Mouse (Mus musculus) ES-E14 (cell line): Measurements from ENCODE around the gene Stx1a. TPM values are rescaled to one million over a fixed set of nuclear protein-coding genes. Genes with fewer than 3 reads are reported as not detected.

Source experiments
- DNase-seq: peaks from one replicate; pipeline ENCODE4 v3.0.0-alpha.2; 2013; ENCODE audit warnings: low read depth, low spot score
- H3K27ac ChIP-seq: 2 replicates; pipeline ENCODE4 v1.5.1; 2012; ENCODE audit warnings: low read depth, mild to moderate bottlenecking, low read length, moderate library complexity, mixed read lengths; ENCODE audit not compliant: poor library complexity, insufficient read depth, severe bottlenecking
- H3K36me3 ChIP-seq: 2 replicates; pipeline ENCODE4 v1.6.1; 2012; ENCODE audit warnings: mild to moderate bottlenecking, low read length, moderate library complexity, mixed read lengths; ENCODE audit not compliant: control insufficient read depth, poor library complexity, insufficient read depth, severe bottlenecking
- H3K4me1 ChIP-seq, 2 experiments: fragments of 150-350 bp in 1 of 2; sonication (generic) in 1 of 2; 2 replicates each; pipeline ENCODE4 v1.6.1; 2012; ENCODE audit warnings: low read length in 2 of 2, mild to moderate bottlenecking in 1 of 2, mixed read lengths in 1 of 2; ENCODE audit not compliant: control insufficient read depth in 2 of 2, insufficient read depth in 2 of 2, poor library complexity in 1 of 2
- H3K4me3 ChIP-seq, 2 experiments: fragments of 150-350 bp in 1 of 2; sonication (generic) in 1 of 2; 2 replicates each; pipeline ENCODE4 v1.5.1; 2012; ENCODE audit warnings: low read length in 2 of 2, low read depth in 1 of 2, mild to moderate bottlenecking in 1 of 2, mixed read lengths in 1 of 2; ENCODE audit not compliant: insufficient read depth in 1 of 2, poor library complexity in 1 of 2, severe bottlenecking in 1 of 2
- H3K9ac ChIP-seq: 2 replicates; pipeline ENCODE4 v1.6.1; 2012; ENCODE audit warnings: low read depth, mild to moderate bottlenecking, low read length, mixed read lengths; ENCODE audit not compliant: poor library complexity, insufficient read depth, severe bottlenecking
- H3K9me3 ChIP-seq: fragments of 150-350 bp; sonication (generic); 2 replicates; pipeline ENCODE4 v1.6.1; 2012; ENCODE audit warnings: low read depth, mild to moderate bottlenecking, low read length; ENCODE audit not compliant: control insufficient read depth, insufficient read depth
- CHD2 ChIP-seq: IDR thresholded peaks from 2 replicates; pipeline ENCODE4 v1.6.1; 2014; ENCODE audit warnings: mild to moderate bottlenecking, low read depth, low read length, inconsistent platforms
- HCFC1 ChIP-seq: IDR thresholded peaks from 2 replicates; pipeline ENCODE4 v1.6.1; 2012; ENCODE audit warnings: low read length, inconsistent platforms, borderline replicate concordance; ENCODE audit not compliant: insufficient read depth
- MAFK ChIP-seq: IDR thresholded peaks from 2 replicates; pipeline ENCODE4 v1.6.1; 2014; ENCODE audit warnings: mild to moderate bottlenecking, low read depth, low read length, inconsistent platforms; ENCODE audit not compliant: insufficient read depth
- ZC3H11A ChIP-seq: IDR thresholded peaks from 2 replicates; pipeline ENCODE4 v1.6.1; 2012; ENCODE audit warnings: low read depth, mild to moderate bottlenecking, inconsistent platforms, low read length, borderline replicate concordance
- ZNF384 ChIP-seq: IDR thresholded peaks from 2 replicates; pipeline ENCODE4 v1.6.1; 2012; ENCODE audit warnings: low read depth, low read length, inconsistent platforms
- in situ Hi-C, 2 experiments: fragments of 600-800 bp; cut with MboI; formaldehyde crosslinking; loops; one replicate each; pipeline ENCODE4 v1.15.1; 2025; ENCODE audit warnings: low sequenced_read_pairs in 2 of 2, inconsistent platforms in 1 of 2; ENCODE audit not compliant: unreplicated experiment in 2 of 2
- total RNA-seq: library from RNA; depleted of rRNA; stranded (reverse); fragments of 300-350 nt; gene quantifications from 2 replicates; pipeline ENCODE4 v1.2.3, GENCODE M21; 2012

Gene Stx1a
- total RNA-seq, 1 experiment = 9.5 TPM

DNA sequence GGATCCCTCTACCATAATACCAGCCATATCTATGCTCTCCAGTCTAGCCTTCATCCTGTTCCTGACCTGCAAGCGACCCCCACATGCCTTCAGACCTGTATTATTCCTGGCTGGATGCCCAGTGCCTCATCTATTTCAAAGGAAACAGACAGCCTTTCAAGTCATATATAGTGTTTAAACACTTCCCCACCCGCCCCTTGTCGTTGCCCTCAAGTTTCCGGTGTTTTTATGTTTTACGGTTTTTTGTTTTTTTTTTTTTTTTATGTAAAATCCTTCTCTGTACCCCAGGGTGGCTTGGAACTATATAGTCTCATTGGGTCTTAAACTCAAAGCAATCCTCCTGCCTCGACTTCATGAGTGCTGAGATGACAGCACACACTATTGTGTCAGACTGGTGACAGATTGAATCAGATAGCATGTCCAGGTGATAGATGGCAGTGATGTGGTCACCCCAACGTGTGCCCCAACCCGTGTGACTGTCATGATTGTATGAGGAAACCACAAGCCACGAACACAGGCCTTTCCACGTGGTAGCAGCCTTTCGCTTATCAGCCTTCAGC lies 1.5 kb downstream of the Stx1a start:
- no peak overlapping the region for H3K27ac ChIP-seq
- H3K4me3 ChIP-seq = no peak overlapping the region
- no peaks in the 10 kb centered on the region for H3K36me3 ChIP-seq
- H3K9me3 ChIP-seq = no peaks in the 10 kb centered on the region
- no peak for DNase-seq
- no peak overlapping the region for H3K9ac ChIP-seq
- TF ChIP-seq ZNF384 (no peak), ZC3H11A (no peak), CHD2 (no peak), HCFC1 (no peak), MAFK (no peak)
- in situ Hi-C loops = no loop called here
- peaks cover 0 to 14% of the 10 kb centered on the region in 2 experiments; a peak in 3 of 4 replicates for H3K4me1 ChIP-seq

DNA sequence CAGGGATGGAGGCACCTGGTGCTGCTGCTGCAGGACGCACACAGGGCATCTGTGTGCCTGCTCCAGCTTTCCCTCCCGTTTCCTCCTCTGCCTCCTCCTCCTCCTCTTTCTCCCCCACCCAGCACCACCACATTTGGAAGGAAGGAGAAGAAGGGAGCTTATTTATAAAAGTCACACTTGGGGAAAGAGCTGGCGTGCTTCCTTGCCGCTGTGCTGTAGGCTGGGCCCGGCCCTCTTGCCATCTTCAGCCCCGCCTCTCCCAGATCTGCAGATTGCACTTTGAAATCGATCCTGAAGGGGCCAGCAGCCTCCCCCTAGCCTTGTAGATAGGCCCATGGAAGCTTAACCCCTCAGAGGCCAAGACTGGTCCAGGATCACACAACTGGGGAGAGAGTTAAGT lies 2.6 kb downstream of the Stx1a start:
- Histone ChIP-seq H3K4me3 (no peak overlapping the region), H3K36me3 (no peaks in the 10 kb centered on the region), H3K4me1 (peaks cover 0 to 14% of the 10 kb centered on the region in 2 experiments; a peak in 3 of 4 replicates), H3K9me3 (no peaks in the 10 kb centered on the region), H3K27ac (no peak overlapping the region), H3K9ac (no peak overlapping the region)
- DNase-seq = no peak
- in situ Hi-C loops = no loop called here
- TF ChIP-seq MAFK (no peak), HCFC1 (no peak), ZNF384 (no peak), ZC3H11A (no peak), CHD2 (no peak)

DNA sequence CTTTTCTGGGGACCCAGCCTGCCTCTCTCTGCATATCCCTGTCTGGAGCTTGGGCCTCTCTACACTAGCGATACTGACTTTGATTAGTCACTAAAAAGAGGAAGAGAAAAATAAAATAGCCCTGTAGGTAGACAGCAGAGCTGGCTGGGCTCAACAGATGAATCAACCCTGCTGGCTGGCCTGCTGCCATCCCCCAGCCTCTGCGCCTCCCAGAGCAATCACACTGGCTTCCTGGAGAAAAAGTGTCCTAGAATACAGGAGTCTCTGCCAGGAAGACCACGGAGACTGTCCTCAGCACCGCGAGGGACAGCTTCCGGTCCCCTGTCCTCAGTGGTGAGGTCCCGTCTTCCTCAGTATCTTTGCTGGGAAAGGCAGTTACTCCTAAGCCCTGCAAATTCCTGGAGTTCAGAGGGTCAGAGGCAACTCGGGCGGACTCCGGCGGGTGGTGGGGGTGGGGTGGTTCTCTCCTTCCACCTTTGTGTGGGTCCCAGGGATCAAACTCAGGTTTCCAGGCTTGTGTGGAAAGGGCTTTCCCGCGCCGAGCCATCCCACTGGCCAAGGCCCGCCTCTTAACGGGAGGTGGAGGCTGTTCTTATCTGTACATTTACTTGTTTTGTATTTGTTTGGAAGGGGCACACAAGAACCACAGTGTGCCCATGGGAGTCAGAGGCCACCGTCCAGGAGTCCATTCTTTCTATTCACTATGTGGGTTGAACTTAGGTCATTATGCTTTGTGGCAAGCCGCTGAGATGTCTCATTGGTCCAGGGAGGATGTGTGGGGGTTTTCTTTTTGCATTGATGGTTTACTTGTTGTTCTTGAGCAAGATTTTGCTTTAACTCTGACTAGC lies 5.9 kb downstream of the Stx1a start:
- in situ Hi-C loops = no loop called here
- no peak overlapping the region; a peak in 1 of 4 replicates for H3K4me3 ChIP-seq
- TF ChIP-seq CHD2 (no peak), MAFK (no peak), ZNF384 (no peak), HCFC1 (no peak), ZC3H11A (no peak)
- no peaks in the 10 kb centered on the region for H3K36me3 ChIP-seq
- H3K4me1 ChIP-seq = peaks cover 0 to 14% of the 10 kb centered on the region in 2 experiments; a peak in 2 of 4 replicates
- no peaks in the 10 kb centered on the region for H3K9me3 ChIP-seq
- DNase-seq = no peak
- H3K9ac ChIP-seq = peak overlapping the region; percentile 13; the same call in 1 of the 2 replicates
- H3K27ac ChIP-seq = no peak overlapping the region

DNA sequence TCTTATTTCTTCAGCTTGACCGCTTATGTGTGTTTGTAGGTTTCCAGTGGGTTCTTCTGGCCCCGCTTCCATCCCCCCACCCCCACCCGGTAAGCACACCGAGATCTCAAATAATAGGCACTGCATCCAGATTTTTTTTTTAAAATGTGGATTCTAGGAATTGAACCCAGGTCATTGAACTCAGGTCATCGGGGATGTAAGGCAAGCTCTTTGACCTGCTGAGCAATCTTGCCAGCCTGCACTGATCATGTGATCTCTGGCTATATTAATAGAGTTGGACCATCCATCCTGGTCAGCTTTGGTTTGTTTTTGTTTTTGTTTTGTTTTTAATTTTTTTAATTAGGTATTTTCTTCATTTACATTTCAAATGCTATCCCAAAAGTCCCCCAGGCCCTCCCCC lies 9.3 kb downstream of the Stx1a start:
- Histone ChIP-seq H3K4me3 (no peak overlapping the region), H3K27ac (no peak overlapping the region), H3K4me1 (peaks cover 0 to 17% of the 10 kb centered on the region in 2 experiments; a peak in 2 of 4 replicates), H3K36me3 (no peaks in the 10 kb centered on the region; the same call in 1 of the 2 replicates), H3K9ac (no peak overlapping the region), H3K9me3 (no peaks in the 10 kb centered on the region)
- TF ChIP-seq MAFK = no peak
- TF ChIP-seq ZC3H11A = no peak
- no peak for TF ChIP-seq HCFC1
- TF ChIP-seq CHD2 = no peak
- TF ChIP-seq ZNF384 = no peak
- no peak for DNase-seq
- in situ Hi-C loops = no loop called here
